Mouse (Mus musculus) induced T-regulatory cell, adult 2 months (primary cell): Measurements from ENCODE around the gene Daam1.

Experiments
- DNase-seq: peaks from one replicate; pipeline ENCODE4 v3.0.0-alpha.2; 2012; ENCODE audit warnings: low read depth

Daam1 gene

GRCm38 (mm10) chr12:71898231-71898630, 67.4 kb downstream of the Daam1 start:
- no peak for DNase-seq

- DNase-seq = no peak
Observed at GRCm38 (mm10) chr12:71898666-71899520, 68.0 kb downstream of the Daam1 start.

GRCm38 (mm10) chr12:71899566-71899965, 68.7 kb downstream of the Daam1 start:
- no peak for DNase-seq

- DNase-seq = no peak
Observed at GRCm38 (mm10) chr12:71901211-71901610, 70.3 kb downstream of the Daam1 start.

- no peak for DNase-seq
Observed at GRCm38 (mm10) chr12:71901859-71902258, 71.0 kb downstream of the Daam1 start.

- DNase-seq = no peak
Observed at GRCm38 (mm10) chr12:71902317-71902716, 71.4 kb downstream of the Daam1 start.

GRCm38 (mm10) chr12:71903218-71903617, 72.3 kb downstream of the Daam1 start:
- DNase-seq = no peak

GRCm38 (mm10) chr12:71904310-71904709, 73.4 kb downstream of the Daam1 start:
- DNase-seq = no peak

GRCm38 (mm10) chr12:71904926-71905325, 74.0 kb downstream of the Daam1 start:
- no peak for DNase-seq

GRCm38 (mm10) chr12:71905640-71906320, 74.9 kb downstream of the Daam1 start:
- DNase-seq = no peak

GRCm38 (mm10) chr12:71906582-71907267, 75.8 kb downstream of the Daam1 start:
- DNase-seq = no peak

GRCm38 (mm10) chr12:71908984-71909383, 78.1 kb downstream of the Daam1 start:
- no peak for DNase-seq

- no peak for DNase-seq
Observed at GRCm38 (mm10) chr12:71910246-71910645, 79.4 kb downstream of the Daam1 start.

- DNase-seq = no peak
Observed at GRCm38 (mm10) chr12:71912262-71912661, 81.4 kb downstream of the Daam1 start.

GRCm38 (mm10) chr12:71919156-71919555, 88.3 kb downstream of the Daam1 start:
- DNase-seq = no peak

- DNase-seq = no peak
Observed at GRCm38 (mm10) chr12:71919962-71920361, 89.1 kb downstream of the Daam1 start.

GRCm38 (mm10) chr12:71922827-71923381, 92.0 kb downstream of the Daam1 start:
- DNase-seq = no peak

- no peak for DNase-seq
Observed at GRCm38 (mm10) chr12:71924978-71925529, 94.2 kb downstream of the Daam1 start.

GRCm38 (mm10) chr12:71925990-71926700, 95.3 kb downstream of the Daam1 start:
- no peak for DNase-seq

- no peak for DNase-seq
Observed at GRCm38 (mm10) chr12:71928092-71928491, 97.2 kb downstream of the Daam1 start.

GRCm38 (mm10) chr12:71929876-71930275, 99.0 kb downstream of the Daam1 start:
- DNase-seq = no peak
